Mouse (Mus musculus): ENCODE results near the gene Cacnb2.

GRCm38 (mm10) chr2:14774375-14774774 lies 171.5 kb downstream of the Cacnb2 start:
- TF ChIP-seq CTCF (conservative IDR thresholded peaks at IDR 0.05; ENCODE audit: low read length), result no peak
- no peak for TF ChIP-seq POU5F1 (IDR thresholded peaks at IDR 0.05; ENCODE audit: borderline replicate concordance, low read length)

All from E14TG2a.4 (cell line).